Mouse (Mus musculus) adrenal gland, postnatal 4 days (tissue): ENCODE results near the gene Ndufb6. TPM values are rescaled to one million over a fixed set of nuclear protein-coding genes. Genes with fewer than 3 reads are reported as not detected.

Experiments used
- DNase-seq, 2 experiments: peaks; one replicate each; pipeline ENCODE4 v3.0.0; 2021 to 2022; ENCODE audit warnings: low spot score in 2 of 2, mixed read lengths in 2 of 2
- total RNA-seq, 2 experiments: library from RNA; stranded (reverse); gene quantifications; 2 replicates each; pipeline ENCODE4 v1.2.3; 2021

The Ndufb6 gene
- total RNA-seq, 2 experiments from 2014 or later: 174 to 206 TPM

DNA sequence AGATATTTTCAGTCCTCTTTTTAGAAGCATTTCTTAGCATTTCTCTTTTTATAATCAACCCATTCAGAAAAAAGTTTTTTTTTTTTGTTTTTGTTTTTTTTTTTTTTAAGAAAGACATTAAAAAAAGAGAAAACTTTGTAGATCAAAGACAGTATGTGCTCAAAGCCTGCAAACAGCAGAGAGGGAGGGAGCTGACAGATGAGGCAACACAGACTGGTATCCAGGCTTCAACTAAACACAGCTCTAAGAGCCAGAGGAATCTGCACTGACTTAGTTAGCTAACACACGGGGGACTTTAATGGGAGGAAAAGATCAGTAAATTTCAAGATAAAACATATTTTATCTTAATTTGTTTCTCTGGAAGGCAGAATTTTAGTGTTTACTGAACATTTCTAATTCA, 14.9 kb downstream of the Ndufb6 start:
- DNase-seq: no peak

DNA sequence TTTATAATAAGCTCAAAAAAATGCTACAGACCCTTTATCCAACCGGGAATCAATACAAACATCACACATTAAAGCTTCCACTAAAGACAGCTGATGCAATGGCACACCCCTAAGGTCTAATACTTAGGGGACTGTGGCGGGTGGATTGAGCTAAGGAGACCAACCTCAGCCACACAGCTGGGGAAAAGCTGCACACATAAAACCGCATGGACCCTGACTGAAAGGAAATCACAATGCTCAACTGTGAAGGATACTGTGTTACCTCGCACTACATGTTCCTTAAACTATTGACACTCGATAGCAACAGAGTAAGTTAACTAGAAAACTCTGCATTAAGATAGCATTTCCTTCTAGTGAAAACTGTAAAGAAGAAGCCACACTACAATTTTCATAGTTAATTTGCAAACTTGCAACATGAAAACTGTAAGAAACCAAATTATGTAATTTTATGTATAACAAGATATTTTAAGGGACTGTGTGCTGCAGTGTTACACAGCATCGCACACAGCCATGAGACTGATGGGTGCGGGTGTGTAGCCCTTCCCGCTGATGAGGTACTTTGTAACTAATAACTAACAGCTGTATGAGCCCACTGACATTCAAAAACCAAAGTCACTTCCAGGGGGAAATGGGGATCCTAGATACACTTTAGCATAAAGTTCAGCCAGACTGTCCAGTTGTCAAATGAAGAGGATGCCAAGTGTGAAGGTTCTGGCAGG, 24.7 kb downstream of the Ndufb6 start:
- DNase-seq: no peak

DNA sequence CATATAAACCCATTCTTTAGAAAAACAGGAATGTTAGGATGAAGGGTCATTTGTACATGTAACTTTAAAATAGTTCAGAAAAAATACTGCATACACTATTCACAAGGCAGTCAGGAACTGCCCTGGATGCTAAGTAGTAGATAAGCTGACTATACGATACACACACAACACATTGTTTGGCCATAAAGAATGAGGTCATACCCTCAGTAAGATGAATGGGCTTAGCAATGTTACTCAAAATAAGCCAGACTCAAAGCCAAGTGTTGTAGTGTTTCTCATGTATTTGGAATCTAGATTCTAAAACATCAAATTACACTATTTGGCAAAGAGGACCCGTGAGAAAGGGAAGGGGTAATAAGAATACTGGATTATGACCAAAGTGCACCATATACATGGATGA, 25.5 kb downstream of the Ndufb6 start:
- DNase-seq: no peak

DNA sequence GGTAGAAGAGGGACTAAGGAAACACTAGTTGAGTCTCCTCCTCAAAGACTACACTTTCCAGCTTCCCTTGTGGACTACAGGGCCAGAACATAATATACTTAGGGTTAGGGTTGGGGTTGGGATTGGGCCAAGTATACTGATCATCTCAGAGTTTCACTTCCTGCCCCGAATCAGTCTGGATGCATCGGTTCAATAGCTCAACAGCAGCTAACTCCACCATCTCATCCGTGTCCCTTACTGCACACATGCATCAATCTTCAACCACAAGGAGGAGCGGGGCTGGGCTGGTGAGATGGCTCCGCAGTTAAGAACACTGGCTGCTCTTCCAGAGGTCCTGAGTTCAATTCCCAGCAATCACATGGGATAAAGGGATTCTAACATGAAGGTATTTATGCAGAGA, 28.2 kb downstream of the Ndufb6 start:
- DNase-seq: no peak

DNA sequence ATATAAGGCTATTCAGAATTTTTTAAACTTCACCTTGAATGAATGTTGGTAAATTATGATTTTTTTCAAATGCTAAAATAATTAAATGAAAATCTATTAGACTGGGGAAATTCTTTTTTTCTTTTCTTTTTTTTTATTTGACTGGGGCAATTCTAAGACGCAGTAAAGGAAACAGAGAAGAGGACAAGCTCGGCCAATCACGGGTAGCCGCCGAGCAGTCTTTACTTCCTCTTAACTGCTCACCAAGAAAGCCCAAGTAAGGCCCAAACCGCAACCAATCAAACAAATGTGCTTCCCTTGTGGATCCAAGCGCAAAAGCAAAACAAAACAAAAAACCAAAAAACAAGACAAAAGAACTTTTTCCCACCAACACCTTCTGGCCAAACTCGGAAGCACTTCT, 35.2 kb downstream of the Ndufb6 start:
- no peak for DNase-seq

DNA sequence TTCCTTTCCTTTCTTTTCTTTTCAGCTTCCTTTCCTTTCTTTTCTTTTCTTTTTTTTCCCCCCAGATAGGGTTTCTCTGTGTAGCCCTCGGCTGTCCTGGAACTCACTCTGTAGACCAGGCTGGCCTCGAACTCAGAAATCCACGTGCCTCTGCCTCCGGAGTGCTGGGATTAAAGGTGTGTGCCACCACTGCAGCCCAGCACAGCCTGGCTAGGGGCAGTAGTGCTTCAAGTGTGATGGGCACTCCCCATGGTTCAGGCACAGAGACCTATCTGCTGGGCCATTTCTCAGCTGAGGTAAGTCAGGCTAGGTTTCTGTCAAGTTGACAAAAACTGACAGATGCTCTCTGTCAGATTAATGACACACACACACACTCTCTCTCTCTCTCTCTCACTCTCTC, 36.2 kb downstream of the Ndufb6 start:
- no peak for DNase-seq

DNA sequence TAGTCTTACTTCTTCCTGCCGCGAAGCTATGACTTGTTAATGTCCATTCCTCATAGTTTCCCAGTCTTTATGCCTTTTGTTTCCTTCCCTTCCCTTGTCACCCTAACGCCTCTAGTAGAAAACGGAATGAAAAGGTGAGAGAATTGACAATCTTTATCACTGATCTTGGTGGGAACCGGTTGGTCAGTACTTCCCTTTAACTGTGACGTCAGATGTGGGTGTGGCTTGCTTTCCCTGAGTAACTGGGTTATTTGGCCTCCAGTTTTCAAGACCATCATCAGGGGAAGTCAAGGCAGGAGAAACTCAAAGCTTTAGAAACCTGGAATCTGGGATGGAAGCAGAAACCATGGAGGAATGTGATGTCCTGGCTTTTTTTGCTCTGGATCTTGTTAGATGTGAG, 37.3 kb downstream of the Ndufb6 start:
- no peak for DNase-seq

DNA sequence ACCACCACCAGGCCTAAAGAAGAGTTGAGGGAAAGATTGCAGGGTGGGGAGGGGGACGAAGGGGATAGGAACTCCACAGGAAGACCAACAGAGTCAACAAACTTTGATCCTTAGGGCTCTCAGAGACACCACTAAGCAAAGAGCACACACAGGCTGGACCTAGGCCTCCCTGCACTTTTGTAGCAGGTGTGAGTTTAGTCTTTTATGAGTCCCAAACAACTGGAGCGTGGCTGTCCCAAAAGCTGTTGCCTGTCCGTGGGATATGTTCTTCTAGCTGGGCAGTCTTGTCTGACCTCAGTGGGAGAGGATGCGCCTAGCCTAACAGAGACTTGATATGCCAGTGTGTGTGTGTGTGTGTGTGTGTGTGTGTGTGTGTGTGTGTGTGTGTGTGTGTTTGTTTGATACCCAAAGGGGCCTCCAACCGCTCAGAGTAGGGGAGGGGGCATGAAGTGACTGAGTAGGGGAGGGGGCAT, 38.9 kb downstream of the Ndufb6 start:
- DNase-seq: no peak

DNA sequence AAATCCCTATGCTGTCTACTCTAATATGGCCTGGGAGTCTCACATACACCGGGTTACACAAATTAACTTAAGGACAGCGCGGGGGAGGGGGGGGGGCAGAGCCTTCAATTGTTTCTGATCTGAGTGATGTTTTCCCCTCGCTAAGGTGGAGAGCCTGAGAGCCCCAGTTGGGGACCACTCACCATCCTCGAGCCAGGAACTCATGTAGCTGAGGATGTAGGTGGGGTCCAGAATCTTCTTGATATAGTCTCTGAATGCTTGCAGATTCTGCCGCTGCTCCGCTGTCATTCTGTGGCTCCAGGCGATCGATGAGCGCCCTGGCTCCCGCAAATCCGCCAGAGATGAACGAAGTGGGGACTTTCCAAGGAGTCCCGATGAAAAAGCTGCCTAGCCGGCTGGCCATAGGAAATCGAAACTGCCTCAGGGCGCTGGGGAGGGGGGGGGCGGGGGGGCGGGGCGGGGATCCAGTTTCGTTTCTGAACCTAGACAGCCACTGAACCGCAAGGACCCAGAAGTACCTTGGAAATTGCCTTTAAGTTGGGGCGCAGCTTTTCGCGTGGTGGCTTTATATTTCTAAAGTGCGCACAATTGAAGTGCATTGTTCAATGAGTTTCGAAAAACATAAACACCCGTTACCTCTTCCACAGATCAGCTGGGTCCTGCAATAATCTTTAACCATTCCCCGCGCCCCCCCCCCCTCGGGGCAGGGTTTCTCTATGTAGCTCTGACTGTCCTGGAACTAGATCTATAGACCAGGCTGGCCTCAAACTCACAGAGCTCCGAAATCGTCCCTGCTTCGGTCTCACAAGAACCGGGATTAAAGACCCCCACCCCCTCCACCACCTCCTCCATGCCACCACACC, 39.6 kb downstream of the Ndufb6 start, which contains the start of gene Ddx58:
TSS of gene Ddx58 (minus strand) at position 420 of the 863 bp plus-strand sequence.
- DNase-seq: no peak

DNA sequence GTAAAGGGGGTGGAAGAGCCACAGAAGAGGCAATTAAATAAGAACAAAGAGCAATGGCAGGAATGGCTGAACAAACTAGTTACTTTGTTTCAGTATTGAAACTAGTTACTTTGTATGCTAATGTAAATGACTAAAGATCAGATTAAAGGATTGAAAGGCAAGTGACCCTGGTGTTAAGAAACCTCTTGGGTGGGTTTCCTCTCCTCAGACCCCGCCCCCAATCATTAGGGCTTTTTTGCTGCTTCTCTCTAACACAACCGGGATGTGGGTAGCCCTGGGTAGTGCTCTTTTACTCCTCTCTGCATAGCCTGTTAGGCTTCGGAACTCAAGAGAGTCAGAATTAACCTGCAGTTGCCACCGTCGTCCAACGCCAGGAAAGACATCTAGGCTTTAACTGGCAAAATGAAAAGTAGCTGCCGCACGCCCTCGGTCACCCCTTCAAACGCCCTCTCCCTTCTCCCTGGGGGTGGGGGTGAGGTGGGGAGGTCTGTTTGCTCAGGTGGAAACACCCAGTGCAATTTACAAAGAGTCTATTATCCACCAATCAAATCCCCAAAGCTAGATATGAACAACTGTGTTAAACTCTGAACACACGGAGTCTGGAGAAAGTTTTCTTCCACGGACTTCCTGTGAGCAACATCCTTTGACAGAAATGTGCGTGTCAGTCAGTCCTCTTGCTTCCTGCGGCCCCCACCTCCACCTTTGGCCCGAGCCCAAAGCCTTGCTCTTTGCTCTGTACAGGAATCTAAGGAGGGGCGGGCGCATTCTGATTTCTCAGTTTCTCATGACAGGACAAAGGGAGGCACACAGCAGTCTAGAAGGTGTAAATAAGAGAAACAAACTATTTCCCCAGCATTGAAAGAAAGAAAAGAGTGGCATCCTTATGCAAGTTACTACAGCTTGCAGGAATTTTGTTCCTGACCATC, 40.5 kb downstream of the Ndufb6 start:
- peak in 1 of 2 experiments; percentile 30 for DNase-seq

DNA sequence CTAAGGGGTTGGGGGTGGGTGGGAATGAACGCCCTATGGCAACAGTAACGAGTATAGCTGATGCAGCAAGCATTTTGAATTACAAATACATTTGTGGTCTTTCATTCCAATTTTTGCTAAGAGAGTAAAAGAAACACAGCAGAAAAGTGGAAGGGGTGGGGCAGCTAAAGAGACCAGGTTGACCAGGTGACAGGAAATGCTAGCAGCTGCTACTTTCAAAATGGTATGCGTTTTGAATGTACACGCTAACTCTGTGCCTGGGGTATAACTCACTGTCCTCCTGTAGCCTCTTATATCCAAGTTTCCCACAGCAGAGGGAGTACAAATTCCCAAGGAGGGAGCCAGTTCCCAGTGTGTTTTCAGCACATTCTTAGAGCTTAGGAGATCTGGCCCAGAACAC, 42.4 kb downstream of the Ndufb6 start:
- DNase-seq: no peak

DNA sequence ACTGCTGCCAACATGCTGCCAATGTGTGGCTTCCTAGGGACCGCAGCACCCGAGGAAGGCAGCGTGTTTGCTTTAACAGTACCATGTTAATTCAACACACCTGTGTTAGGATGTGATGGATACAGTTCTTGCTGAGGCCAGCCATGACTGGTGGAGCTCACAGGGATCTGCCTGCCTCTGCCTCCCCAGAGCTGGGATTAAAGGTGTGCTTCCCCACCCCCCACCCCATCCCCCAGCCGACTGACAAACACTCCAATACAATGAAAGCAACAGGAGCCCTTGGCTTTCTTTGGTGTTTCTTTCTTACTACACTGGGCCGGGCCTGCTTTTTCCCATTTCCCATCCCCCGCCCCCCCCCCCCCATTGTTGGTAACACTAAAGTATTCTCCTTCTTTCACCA, 45.0 kb downstream of the Ndufb6 start:
- DNase-seq: no peak

DNA sequence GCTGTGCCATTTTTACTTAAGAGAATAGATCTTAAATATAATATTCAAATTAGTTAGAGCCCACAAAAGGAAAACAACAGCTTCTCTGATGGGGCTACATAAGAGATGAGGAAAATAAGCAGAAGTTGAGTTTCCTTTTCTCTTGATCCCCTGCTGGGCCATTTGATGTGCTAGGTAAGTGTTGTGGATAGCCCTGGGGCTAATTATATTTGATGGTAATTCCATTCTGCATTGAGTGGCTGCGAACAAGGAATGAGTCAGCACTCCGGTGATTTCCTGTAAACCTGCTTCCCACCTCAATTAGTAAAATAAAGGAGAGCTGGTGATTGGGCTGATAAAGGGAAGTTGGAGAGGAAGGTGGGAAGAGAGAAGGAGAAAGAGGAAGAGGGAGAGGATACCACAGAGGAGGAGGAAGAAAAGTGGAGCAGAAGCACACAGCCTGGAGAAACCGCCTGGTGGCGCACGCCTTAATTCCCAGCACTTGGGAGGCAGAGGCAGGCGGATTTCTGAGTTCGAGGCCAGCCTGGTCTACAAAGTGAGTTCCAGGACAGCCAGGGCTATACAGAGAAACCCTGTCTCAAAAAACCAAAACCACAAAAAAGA, 46.1 kb downstream of the Ndufb6 start:
- DNase-seq: no peak

DNA sequence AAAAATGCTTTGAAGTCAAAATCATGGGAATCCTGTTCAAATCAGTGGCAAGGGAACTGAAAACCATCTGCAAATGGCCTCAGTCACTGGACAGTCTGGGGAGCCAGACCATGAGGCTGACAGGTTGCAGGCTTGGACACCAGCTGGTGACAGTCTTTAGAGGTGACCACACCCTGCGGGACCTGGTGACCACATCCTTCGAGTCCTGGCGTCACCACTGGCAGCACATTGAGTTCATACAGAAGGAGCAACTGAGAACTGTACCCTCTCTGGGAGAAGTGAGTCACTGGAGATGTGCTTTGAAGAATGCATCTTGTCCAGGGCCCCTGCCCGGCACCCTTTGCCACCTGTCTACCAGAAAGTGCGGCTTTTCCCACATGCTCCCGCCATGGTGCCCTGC, 49.5 kb downstream of the Ndufb6 start:
- DNase-seq: no peak

DNA sequence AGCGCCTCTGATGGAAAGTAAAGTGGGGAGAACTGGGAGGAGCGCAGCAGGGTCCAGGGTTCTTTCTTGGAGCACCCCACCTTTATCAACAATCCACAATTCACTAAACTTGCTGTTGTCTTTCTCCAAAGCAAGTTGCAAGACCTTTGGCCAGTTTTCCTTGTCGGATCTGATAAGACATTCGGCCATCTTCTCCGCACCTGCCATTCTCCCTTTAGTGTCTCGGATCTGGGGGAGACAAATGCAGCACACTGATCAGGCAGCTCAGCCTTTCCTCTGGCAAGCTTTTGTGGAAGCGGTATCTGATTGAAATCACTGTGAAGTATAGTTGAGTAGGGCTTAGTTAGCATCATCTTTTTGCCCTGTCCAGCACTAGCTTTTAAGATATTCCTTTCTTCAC, 51.3 kb downstream of the Ndufb6 start:
- DNase-seq: no peak

DNA sequence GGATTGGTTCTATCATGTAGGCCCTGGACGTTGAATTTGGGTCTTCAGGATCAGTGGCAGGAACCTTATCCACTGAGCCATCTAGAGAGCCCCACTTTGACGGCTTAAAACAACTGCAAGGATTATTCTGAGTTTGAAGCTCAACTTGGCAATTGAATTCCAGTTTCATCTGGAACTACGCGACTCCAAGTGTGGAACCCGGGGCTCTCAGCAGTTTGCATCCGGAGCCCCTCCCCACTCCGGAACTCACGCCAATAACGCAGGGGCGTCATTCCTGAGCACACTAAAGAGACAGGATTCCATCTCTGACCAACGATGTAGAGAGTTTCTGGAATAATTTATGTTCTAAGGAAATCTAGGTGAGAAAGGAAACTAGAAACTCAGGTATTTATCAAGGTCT, 52.1 kb downstream of the Ndufb6 start:
- DNase-seq: no peak

DNA sequence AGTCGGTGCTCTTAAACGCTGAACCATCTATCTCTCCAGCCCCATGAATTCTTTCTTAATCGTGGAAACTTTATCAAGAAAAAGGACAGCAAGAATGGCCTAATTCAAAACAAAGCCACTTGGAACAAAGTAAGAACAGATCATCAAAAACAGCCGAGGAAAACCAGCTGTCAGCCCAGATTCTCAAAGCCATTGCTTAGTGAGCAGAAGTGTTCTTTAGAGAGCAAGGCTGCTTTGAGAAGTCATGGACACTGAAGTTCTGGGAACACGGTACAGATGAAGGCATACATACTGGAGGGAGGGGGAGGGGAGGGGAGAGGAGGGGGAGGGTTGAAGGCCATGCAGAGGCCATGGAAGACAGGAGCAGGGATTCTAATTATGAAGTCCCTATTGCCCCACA, 53.1 kb downstream of the Ndufb6 start:
- DNase-seq: no peak

DNA sequence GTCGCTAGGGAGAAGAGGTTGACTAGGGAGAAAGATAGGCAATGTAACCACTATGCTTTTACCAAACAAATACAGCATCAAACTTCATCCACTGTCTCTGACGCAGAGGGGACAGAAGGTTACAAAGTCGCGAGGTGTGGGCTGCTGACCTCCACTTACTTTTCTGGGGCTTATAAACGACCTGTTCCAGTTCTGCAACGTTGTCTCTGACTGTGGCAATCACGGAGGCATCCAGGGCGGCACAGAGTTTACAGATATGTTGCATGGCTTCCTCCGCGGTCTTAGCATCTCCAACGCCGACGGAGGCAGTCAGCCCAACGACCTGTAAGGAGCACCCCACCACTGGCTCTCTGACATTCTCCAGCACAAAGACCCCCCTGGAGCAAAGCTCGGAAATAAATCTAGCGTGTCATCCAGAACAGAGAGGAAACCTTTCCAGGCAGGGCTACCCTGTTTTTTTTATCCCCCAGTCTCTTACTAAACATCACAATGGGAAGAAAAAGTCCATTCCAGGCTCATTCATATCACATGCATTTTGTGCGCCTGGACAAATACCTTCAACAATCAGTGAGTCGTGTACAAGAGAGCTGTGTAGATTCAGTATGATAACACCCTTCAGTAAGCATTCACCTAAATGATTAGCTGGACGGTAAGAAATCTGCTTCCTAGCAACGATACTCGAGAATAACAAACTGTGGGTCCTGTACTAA, 57.2 kb downstream of the Ndufb6 start:
- no peak for DNase-seq

DNA sequence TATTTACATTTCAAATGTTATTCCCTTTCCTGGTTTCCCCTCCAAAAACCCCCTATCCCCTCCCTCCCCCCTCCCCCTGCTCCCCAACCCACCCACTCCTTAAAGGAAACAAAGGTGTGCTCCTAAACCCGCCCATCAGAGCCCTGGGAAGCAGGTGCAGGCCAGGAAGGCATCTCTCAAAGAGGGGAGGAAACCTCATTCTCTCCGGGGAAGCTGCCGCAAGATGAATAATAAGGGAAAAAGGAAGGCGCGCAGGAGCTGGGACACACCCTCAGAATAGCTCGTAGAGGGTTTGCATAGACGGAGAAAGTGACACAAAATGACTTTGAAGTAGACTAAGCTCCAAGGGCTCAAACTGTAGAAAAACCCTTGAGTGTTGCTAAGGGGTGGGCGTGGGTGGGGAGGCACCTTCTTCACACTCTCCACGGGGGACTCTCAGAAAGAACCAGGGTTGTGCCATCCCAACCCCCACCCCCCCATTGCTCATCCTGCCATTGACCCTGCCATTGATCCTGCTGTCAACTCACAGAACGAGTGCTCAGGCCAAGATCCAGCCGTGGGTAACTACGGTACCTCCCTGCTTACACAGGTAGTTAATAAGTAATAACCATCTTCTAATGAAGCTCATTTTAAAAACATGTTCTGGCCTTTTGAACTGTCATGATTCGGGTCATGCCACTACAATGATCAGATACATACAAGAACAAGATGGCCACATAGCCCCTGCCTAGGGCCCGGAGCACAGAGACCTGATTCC, 58.0 kb downstream of the Ndufb6 start:
- DNase-seq: no peak
